Mouse (Mus musculus): ENCODE measurements around the gene Serpina3g. TPM values are rescaled to one million over a fixed set of nuclear protein-coding genes. Genes with fewer than 3 reads are reported as not detected.
"Not testable (repeated sequence)": the region's sequence is repeated elsewhere in the genome, so short reads cannot be mapped to it uniquely, and the experiment has no call there.

Serpina3g gene
- total and polyA plus RNA-seq, 2 experiments from 2014 or later = 0.43 to 0.48 TPM

DNA sequence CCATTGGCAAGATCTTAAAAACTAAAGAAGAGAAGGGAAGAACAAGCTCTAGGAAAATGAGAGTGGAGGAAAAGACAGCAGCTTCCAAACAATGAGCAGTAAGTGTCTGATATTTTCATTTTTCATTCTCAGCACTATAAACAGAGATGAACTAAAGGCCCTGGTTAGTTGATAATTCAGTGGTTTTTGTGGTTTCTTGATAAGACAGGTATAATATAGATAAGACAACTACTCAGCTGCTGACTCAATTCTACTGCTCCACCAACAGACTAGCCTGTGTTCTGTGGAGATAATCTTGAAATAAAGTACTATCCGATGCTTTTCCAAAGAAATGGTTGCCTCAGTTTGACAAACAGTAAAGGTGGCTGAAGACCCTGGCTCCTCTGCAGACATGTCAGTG lies 20.8 kb upstream of the Serpina3g start:
- no peaks in the 10 kb centered on the region for H3K27me3 ChIP-seq (ENCODE audit: insufficient read depth, low read length)
- 94% methylated on average over 1 of the region's 1 CpGs for WGBS
- H3K27ac ChIP-seq (ENCODE audit: low read depth, low read length) = no peak overlapping the region
- TF ChIP-seq CTCF (IDR thresholded peaks at IDR 0.05; ENCODE audit: low read depth) = no peak
- H3K4me2 ChIP-seq (ENCODE audit: low read depth) = no peak overlapping the region
- H3K9me3 ChIP-seq (ENCODE audit: low read length) = no peaks in the 10 kb centered on the region
- ATAC-seq (no peak), DNase-seq (no peak)
- no peaks in the 10 kb centered on the region for H3K4me1 ChIP-seq (ENCODE audit: insufficient read depth)
- no peaks in the 10 kb centered on the region for H3K36me3 ChIP-seq (ENCODE audit: insufficient read depth)
- no peak overlapping the region for H3K9ac ChIP-seq
- H3K4me3 ChIP-seq (ENCODE audit: low read depth, low read length) = no peak overlapping the region

DNA sequence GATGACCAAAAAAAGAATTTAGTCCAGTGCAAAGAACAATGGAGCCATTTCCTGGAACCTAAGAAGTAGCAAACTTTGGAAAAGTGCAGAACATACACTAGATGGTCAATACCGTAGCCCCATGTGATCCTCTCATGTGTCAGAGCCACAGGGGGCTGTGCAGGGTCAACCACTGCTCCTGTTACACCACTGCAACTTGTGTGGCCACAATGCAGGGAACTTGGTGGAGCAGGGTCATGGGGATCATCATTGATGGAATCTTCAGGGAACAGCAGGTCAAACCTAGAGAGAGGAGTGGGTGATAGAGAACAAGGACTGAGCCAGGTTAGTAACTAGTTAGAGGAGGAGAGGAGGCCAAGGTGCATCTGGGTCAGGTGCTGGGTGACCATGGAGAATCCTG lies 14.4 kb upstream of the Serpina3g start:
- no peaks in the 10 kb centered on the region for H3K9me3 ChIP-seq (ENCODE audit: low read length)
- ATAC-seq (no peak), DNase-seq (no peak)
- WGBS = 77% methylated on average over 1 of the region's 1 CpGs
- no peak overlapping the region for H3K27ac ChIP-seq (ENCODE audit: low read depth, low read length)
- no peak overlapping the region for H3K4me2 ChIP-seq (ENCODE audit: low read depth)
- no peaks in the 10 kb centered on the region for H3K27me3 ChIP-seq (ENCODE audit: insufficient read depth, low read length)
- no peak overlapping the region for H3K9ac ChIP-seq
- H3K4me3 ChIP-seq (ENCODE audit: low read depth, low read length) = no peak overlapping the region
- H3K4me1 ChIP-seq (ENCODE audit: insufficient read depth) = no peaks in the 10 kb centered on the region
- no peak for TF ChIP-seq CTCF (IDR thresholded peaks at IDR 0.05; ENCODE audit: low read depth)
- no peaks in the 10 kb centered on the region for H3K36me3 ChIP-seq (ENCODE audit: insufficient read depth)

DNA sequence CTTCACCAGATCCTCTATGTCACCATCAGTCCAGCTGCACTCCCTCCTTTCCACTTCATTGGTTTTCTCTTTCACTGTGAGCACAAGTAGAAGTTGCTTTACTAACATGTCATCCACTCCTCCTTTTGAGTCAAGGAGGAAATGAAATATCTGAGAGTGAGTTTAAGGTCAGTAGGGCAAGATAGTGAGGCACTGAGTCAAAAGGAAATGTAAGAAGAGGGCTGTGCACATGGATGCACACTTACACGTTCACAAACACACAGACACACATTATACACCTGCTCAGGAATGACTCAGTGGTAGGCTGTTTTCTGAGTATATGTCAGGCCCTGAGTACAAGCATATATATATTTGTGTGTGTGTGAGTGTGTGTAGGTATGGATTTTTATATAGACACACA lies 12.4 kb upstream of the Serpina3g start:
- no peak for DNase-seq
- Histone ChIP-seq H3K9me3 (ENCODE audit: low read length) (no peaks in the 10 kb centered on the region), H3K27ac (ENCODE audit: low read depth, low read length) (no peak overlapping the region), H3K4me1 (ENCODE audit: insufficient read depth) (no peaks in the 10 kb centered on the region), H3K27me3 (ENCODE audit: insufficient read depth, low read length) (no peaks in the 10 kb centered on the region), H3K4me2 (ENCODE audit: low read depth) (no peak overlapping the region), H3K9ac (no peak overlapping the region), H3K36me3 (ENCODE audit: insufficient read depth) (no peaks in the 10 kb centered on the region), H3K4me3 (ENCODE audit: low read depth, low read length) (no peak overlapping the region)
- no peak for ATAC-seq
- TF ChIP-seq CTCF (IDR thresholded peaks at IDR 0.05; ENCODE audit: low read depth) = no peak
- WGBS = 77% methylated on average over 1 of the region's 1 CpGs

DNA sequence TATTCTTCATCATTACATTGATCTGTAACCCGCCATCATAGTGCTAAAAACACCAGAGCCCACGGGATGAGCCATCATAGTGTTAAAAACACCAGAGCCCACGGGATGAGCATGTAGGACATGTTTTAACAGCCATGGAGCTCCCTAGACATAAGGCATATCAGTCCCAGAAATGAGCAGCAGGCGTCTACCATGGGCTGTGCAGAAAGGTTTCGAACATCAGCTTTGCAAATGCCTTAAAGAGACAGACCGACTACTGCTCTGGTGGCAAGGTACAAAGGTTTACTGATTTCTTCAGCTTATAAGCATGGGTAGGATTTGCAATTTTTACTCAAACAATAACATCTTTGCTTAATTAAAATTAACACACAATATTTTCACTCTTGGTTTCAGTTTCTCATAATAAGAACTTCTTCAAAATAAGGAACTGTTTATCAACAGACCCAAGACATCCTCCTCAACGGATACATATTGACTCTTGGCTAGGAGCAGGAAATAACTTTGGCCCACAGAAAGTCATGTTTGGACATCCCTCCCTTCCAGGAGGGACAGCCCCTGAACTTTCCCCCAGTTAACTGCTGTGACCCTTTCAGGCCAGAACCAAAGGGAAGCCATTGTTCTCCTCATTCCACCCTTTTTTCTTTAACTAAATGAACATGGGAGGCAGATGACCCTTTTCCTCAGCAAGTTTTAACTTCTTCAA lies 11.3 kb upstream of the Serpina3g start:
- Histone ChIP-seq H3K4me1 (ENCODE audit: insufficient read depth) (no peaks in the 10 kb centered on the region), H3K9me3 (ENCODE audit: low read length) (no peaks in the 10 kb centered on the region), H3K27ac (ENCODE audit: low read depth, low read length) (no peak overlapping the region), H3K4me2 (ENCODE audit: low read depth) (no peak overlapping the region), H3K4me3 (ENCODE audit: low read depth, low read length) (no peak overlapping the region), H3K27me3 (ENCODE audit: insufficient read depth, low read length) (no peaks in the 10 kb centered on the region), H3K9ac (no peak overlapping the region), H3K36me3 (ENCODE audit: insufficient read depth) (no peaks in the 10 kb centered on the region)
- no peak for TF ChIP-seq CTCF (IDR thresholded peaks at IDR 0.05; ENCODE audit: low read depth)
- DNase-seq = no peak
- no peak for ATAC-seq
- WGBS = 67% methylated on average over 7 of the region's 7 CpGs

DNA sequence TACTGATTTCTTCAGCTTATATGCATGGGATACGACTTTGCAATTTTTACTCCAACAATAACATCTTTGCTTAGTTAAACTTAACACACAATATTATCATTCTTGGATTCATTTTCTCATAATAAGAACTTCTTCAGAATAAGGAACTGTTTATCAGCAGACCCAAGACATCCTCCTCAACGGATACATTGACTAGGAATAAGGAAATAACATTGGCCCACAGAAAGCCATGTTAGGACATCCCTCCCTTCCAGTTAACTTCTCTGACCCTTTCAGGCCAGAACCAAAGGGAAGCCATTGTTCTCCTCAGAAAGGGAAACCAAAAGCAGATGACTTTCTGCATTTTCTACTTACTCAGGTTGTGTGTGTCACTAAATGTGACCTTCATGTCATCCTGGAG lies 5.3 kb upstream of the Serpina3g start:
- 89% methylated on average over 2 of the region's 2 CpGs for WGBS
- no peak overlapping the region for H3K4me2 ChIP-seq (ENCODE audit: low read depth)
- DNase-seq (no peak), ATAC-seq (no peak)
- H3K4me1 ChIP-seq (ENCODE audit: insufficient read depth) = no peaks in the 10 kb centered on the region
- no peak overlapping the region for H3K9ac ChIP-seq
- H3K4me3 ChIP-seq (ENCODE audit: low read depth, low read length) = no peak overlapping the region
- H3K9me3 ChIP-seq (ENCODE audit: low read length) = no peaks in the 10 kb centered on the region
- no peak overlapping the region for H3K27ac ChIP-seq (ENCODE audit: low read depth, low read length)
- TF ChIP-seq CTCF (IDR thresholded peaks at IDR 0.05; ENCODE audit: low read depth) = no peak
- H3K36me3 ChIP-seq (ENCODE audit: insufficient read depth) = no peaks in the 10 kb centered on the region
- H3K27me3 ChIP-seq (ENCODE audit: insufficient read depth, low read length) = no peaks in the 10 kb centered on the region

DNA sequence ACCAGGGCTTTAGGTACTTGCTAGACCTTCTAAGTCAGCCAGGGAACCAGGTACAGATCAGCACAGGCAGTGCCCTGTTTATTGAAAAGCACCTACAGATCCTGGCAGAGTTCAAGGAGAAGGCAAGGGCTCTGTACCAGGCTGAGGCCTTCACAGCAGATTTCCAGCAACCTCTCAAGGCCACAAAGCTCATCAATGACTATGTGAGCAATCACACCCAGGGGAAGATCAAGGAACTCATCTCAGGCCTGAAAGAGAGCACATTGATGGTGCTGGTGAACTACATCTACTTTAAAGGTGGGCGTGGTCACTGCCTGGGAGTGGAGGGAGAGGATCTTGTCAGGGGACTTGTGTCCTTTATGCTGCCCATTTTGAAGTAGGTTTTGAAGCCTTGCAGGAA lies 2.0 kb downstream of the Serpina3g start:
- not testable (repeated sequence) for H3K9ac ChIP-seq; H3K9me3 ChIP-seq (ENCODE audit: low read length); H3K4me1 ChIP-seq (ENCODE audit: insufficient read depth); H3K4me2 ChIP-seq (ENCODE audit: low read depth); H3K27ac ChIP-seq (ENCODE audit: low read depth, low read length); ATAC-seq; H3K36me3 ChIP-seq (ENCODE audit: insufficient read depth); H3K27me3 ChIP-seq (ENCODE audit: insufficient read depth, low read length); H3K4me3 ChIP-seq (ENCODE audit: low read depth, low read length); DNase-seq
- WGBS = 83% methylated on average over 1 of the region's 1 CpGs

DNA sequence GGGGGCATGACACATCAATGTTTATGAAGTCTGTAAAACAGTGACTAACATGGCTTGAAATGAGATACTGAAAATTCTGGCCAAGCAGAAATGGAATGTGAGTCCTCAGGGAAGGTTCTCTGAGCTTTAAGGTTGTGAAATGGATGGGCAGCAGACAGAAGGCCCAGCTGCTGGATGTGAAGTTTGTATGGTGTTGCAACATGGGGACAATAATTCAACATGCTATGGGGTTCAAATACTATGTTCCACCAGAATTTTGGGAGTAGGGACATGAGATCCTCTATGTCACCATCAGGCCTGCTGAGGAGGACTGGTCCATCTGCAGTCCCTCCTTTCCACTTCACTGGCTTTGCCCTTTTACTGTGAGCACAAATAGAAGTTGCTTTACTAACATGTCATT lies 7.3 kb downstream of the Serpina3g start:
- H3K4me2 ChIP-seq (ENCODE audit: low read depth) = no peak overlapping the region
- DNase-seq = no peak
- no peak for TF ChIP-seq CTCF (IDR thresholded peaks at IDR 0.05; ENCODE audit: low read depth)
- no peaks in the 10 kb centered on the region for H3K36me3 ChIP-seq (ENCODE audit: insufficient read depth)
- H3K9ac ChIP-seq = no peak overlapping the region
- H3K9me3 ChIP-seq (ENCODE audit: low read length) = no peaks in the 10 kb centered on the region
- ATAC-seq = no peak
- H3K27ac ChIP-seq (ENCODE audit: low read depth, low read length) = no peak overlapping the region
- H3K4me3 ChIP-seq (ENCODE audit: low read depth, low read length) = no peak overlapping the region
- no peaks in the 10 kb centered on the region for H3K4me1 ChIP-seq (ENCODE audit: insufficient read depth)
- no peaks in the 10 kb centered on the region for H3K27me3 ChIP-seq (ENCODE audit: insufficient read depth, low read length)

Data from forebrain, postnatal 0 days (tissue).